Mouse (Mus musculus) brain, adult 2 months (tissue): ENCODE measurements around the gene Pgbd5.

ENCODE experiments used
- DNase-seq: peaks from one replicate; pipeline ENCODE4 v3.0.0; 2011; ENCODE audit warnings: low read depth, low spot score

The Pgbd5 gene

GRCm38 (mm10) chr8:124346852-124347523 is 92.5 kb downstream of the Pgbd5 start:
- DNase-seq, result peak; percentile 73

- no peak for DNase-seq
Observed at GRCm38 (mm10) chr8:124345098-124345497, 94.4 kb downstream of the Pgbd5 start.

- no peak for DNase-seq
Observed at GRCm38 (mm10) chr8:124343991-124344390, 95.5 kb downstream of the Pgbd5 start.

GRCm38 (mm10) chr8:124343151-124343550 is 96.3 kb downstream of the Pgbd5 start:
- peak; percentile 64 for DNase-seq

- no peak for DNase-seq
Observed at GRCm38 (mm10) chr8:124340360-124341068, 98.9 kb downstream of the Pgbd5 start.

GRCm38 (mm10) chr8:124339742-124340141 is 99.7 kb downstream of the Pgbd5 start:
- no peak for DNase-seq

- no peak for DNase-seq
Observed at GRCm38 (mm10) chr8:124336302-124336701, 103.2 kb downstream of the Pgbd5 start.

- no peak for DNase-seq
Observed at GRCm38 (mm10) chr8:124331706-124332105, 107.8 kb downstream of the Pgbd5 start.

GRCm38 (mm10) chr8:124331094-124331493 is 108.4 kb downstream of the Pgbd5 start:
- DNase-seq, result peak; percentile 76

GRCm38 (mm10) chr8:124330433-124330832 is 109.0 kb downstream of the Pgbd5 start:
- DNase-seq, result peak; percentile 67

GRCm38 (mm10) chr8:124329690-124330089 is 109.8 kb downstream of the Pgbd5 start:
- no peak for DNase-seq

GRCm38 (mm10) chr8:124328259-124328658 is 111.2 kb downstream of the Pgbd5 start:
- no peak for DNase-seq

GRCm38 (mm10) chr8:124323356-124323755 is 116.1 kb downstream of the Pgbd5 start:
- peak; percentile 72 for DNase-seq

GRCm38 (mm10) chr8:124321227-124321840 is 118.1 kb downstream of the Pgbd5 start:
- peak; percentile 55 for DNase-seq

GRCm38 (mm10) chr8:124319316-124319652 is 120.2 kb downstream of the Pgbd5 start:
- no peak for DNase-seq
